Mouse (Mus musculus) ES-E14 (cell line): Measurements from ENCODE around the gene Zdhhc8. TPM values are rescaled to one million over a fixed set of nuclear protein-coding genes. Genes with fewer than 3 reads are reported as not detected.
A peak's percentile ranks its signal among the peaks of the same experiment; 100 is the strongest.

ENCODE experiments used
- DNase-seq: peaks from one replicate; pipeline ENCODE4 v3.0.0-alpha.2; 2013; ENCODE audit warnings: low read depth, low spot score
- H3K27ac ChIP-seq: 2 replicates; pipeline ENCODE4 v1.5.1; 2012; ENCODE audit warnings: low read depth, mild to moderate bottlenecking, low read length, moderate library complexity, mixed read lengths; ENCODE audit not compliant: poor library complexity, insufficient read depth, severe bottlenecking
- H3K36me3 ChIP-seq: 2 replicates; pipeline ENCODE4 v1.6.1; 2012; ENCODE audit warnings: mild to moderate bottlenecking, low read length, moderate library complexity, mixed read lengths; ENCODE audit not compliant: control insufficient read depth, poor library complexity, insufficient read depth, severe bottlenecking
- H3K4me1 ChIP-seq, 2 experiments: fragments of 150-350 bp in 1 of 2; sonication (generic) in 1 of 2; 2 replicates each; pipeline ENCODE4 v1.6.1; 2012; ENCODE audit warnings: low read length in 2 of 2, mild to moderate bottlenecking in 1 of 2, mixed read lengths in 1 of 2; ENCODE audit not compliant: control insufficient read depth in 2 of 2, insufficient read depth in 2 of 2, poor library complexity in 1 of 2
- H3K4me3 ChIP-seq, 2 experiments: fragments of 150-350 bp in 1 of 2; sonication (generic) in 1 of 2; 2 replicates each; pipeline ENCODE4 v1.5.1; 2012; ENCODE audit warnings: low read length in 2 of 2, low read depth in 1 of 2, mild to moderate bottlenecking in 1 of 2, mixed read lengths in 1 of 2; ENCODE audit not compliant: insufficient read depth in 1 of 2, poor library complexity in 1 of 2, severe bottlenecking in 1 of 2
- H3K9ac ChIP-seq: 2 replicates; pipeline ENCODE4 v1.6.1; 2012; ENCODE audit warnings: low read depth, mild to moderate bottlenecking, low read length, mixed read lengths; ENCODE audit not compliant: poor library complexity, insufficient read depth, severe bottlenecking
- H3K9me3 ChIP-seq: fragments of 150-350 bp; sonication (generic); 2 replicates; pipeline ENCODE4 v1.6.1; 2012; ENCODE audit warnings: low read depth, mild to moderate bottlenecking, low read length; ENCODE audit not compliant: control insufficient read depth, insufficient read depth
- CHD2 ChIP-seq: IDR thresholded peaks from 2 replicates; pipeline ENCODE4 v1.6.1; 2014; ENCODE audit warnings: mild to moderate bottlenecking, low read depth, low read length, inconsistent platforms
- HCFC1 ChIP-seq: IDR thresholded peaks from 2 replicates; pipeline ENCODE4 v1.6.1; 2012; ENCODE audit warnings: low read length, inconsistent platforms, borderline replicate concordance; ENCODE audit not compliant: insufficient read depth
- MAFK ChIP-seq: IDR thresholded peaks from 2 replicates; pipeline ENCODE4 v1.6.1; 2014; ENCODE audit warnings: mild to moderate bottlenecking, low read depth, low read length, inconsistent platforms; ENCODE audit not compliant: insufficient read depth
- ZC3H11A ChIP-seq: IDR thresholded peaks from 2 replicates; pipeline ENCODE4 v1.6.1; 2012; ENCODE audit warnings: low read depth, mild to moderate bottlenecking, inconsistent platforms, low read length, borderline replicate concordance
- ZNF384 ChIP-seq: IDR thresholded peaks from 2 replicates; pipeline ENCODE4 v1.6.1; 2012; ENCODE audit warnings: low read depth, low read length, inconsistent platforms
- in situ Hi-C, 2 experiments: fragments of 600-800 bp; cut with MboI; formaldehyde crosslinking; loops; one replicate each; pipeline ENCODE4 v1.15.1; 2025; ENCODE audit warnings: low sequenced_read_pairs in 2 of 2, inconsistent platforms in 1 of 2; ENCODE audit not compliant: unreplicated experiment in 2 of 2
- total RNA-seq: library from RNA; depleted of rRNA; stranded (reverse); fragments of 300-350 nt; gene quantifications from 2 replicates; pipeline ENCODE4 v1.2.3, GENCODE M21; 2012; rRNA removed

Zdhhc8 gene
- total RNA-seq, result 16.2 and 17.0 TPM in 2 replicates

- no peaks in the 10 kb centered on the region for H3K9me3 ChIP-seq
These were observed at the start of gene Zdhhc8 for GRCm38 (mm10) chr16:18234671-18235388. TSS of gene Zdhhc8 (minus strand) at chr16:18235136.

GRCm38 (mm10) chr16:18275166-18275565, 40.2 kb upstream of the Zdhhc8 start:
- H3K9me3 ChIP-seq, result no peaks in the 10 kb centered on the region
- H3K36me3 ChIP-seq, result peaks cover 40% of the 10 kb centered on the region
- peak overlapping the region; percentile 79; the same call in 1 of the 2 replicates for H3K27ac ChIP-seq
- no peak overlapping the region for H3K4me3 ChIP-seq
- peaks cover 0 to 4% of the 10 kb centered on the region in 2 experiments; a peak in 1 of 4 replicates for H3K4me1 ChIP-seq
- H3K9ac ChIP-seq, result no peak overlapping the region; the same call in 1 of the 2 replicates
- DNase-seq, result peak; percentile 29
- TF ChIP-seq HCFC1 (no peak), ZNF384 (no peak), ZC3H11A (no peak), MAFK (no peak), CHD2 (no peak)
- in situ Hi-C loops, result no loop called here

More at GRCm38 (mm10) chr16:18234671-18235388, at the start of gene Zdhhc8:
- DNase-seq, result no peak
- H3K36me3 ChIP-seq, result peaks cover 8% of the 10 kb centered on the region
- H3K27ac ChIP-seq, result no peak within 1 kb of the TSS
- in situ Hi-C loops, result no loop called here
- H3K9ac ChIP-seq, result peak within 1 kb of the TSS; percentile 70
- peak within 1 kb of the TSS; percentile 65 to 90 for H3K4me3 ChIP-seq
- no peak for TF ChIP-seq MAFK
- TF ChIP-seq ZC3H11A, result no peak
- TF ChIP-seq CHD2, result no peak
- 0 out of 2 replicates have a peak, but pooled peaks have one; percentile 30 for TF ChIP-seq ZNF384
- TF ChIP-seq HCFC1, result no peak; the same call in 1 of the 2 replicates
- H3K4me1 ChIP-seq, result peaks cover 0 to 5% of the 10 kb centered on the region in 2 experiments; a peak in 1 of 4 replicates

- H3K36me3 ChIP-seq, result peaks cover 24% of the 10 kb centered on the region
- H3K9me3 ChIP-seq, result no peaks in the 10 kb centered on the region
- no peak for TF ChIP-seq ZNF384
- no peak for TF ChIP-seq HCFC1
- no peak for TF ChIP-seq ZC3H11A
- TF ChIP-seq CHD2, result no peak
- TF ChIP-seq MAFK, result no peak
- no peak for DNase-seq
- peaks cover 2% of the 10 kb centered on the region in 2 experiments; a peak in 1 of 4 replicates for H3K4me1 ChIP-seq
- no peak overlapping the region for H3K9ac ChIP-seq
- in situ Hi-C loops, result no loop called here
- H3K4me3 ChIP-seq, result no peak overlapping the region
- no peak overlapping the region for H3K27ac ChIP-seq
These were observed 33.2 kb upstream of the Zdhhc8 start for GRCm38 (mm10) chr16:18268182-18268581.

- in situ Hi-C loops, result no loop called here
- Histone ChIP-seq H3K4me1 (0 out of 4 replicates have a peak, but pooled peaks cover 0 to 2% of the 10 kb centered on the region in 2 experiments), H3K27ac (no peak overlapping the region), H3K9me3 (no peaks in the 10 kb centered on the region), H3K36me3 (peaks cover 24% of the 10 kb centered on the region), H3K4me3 (no peak overlapping the region), H3K9ac (no peak overlapping the region)
- TF ChIP-seq MAFK, result no peak
- no peak for TF ChIP-seq ZNF384
- TF ChIP-seq HCFC1, result no peak
- TF ChIP-seq CHD2, result no peak
- TF ChIP-seq ZC3H11A, result no peak
- DNase-seq, result no peak
These were observed 30.1 kb upstream of the Zdhhc8 start for GRCm38 (mm10) chr16:18265024-18265423.
